Mouse (Mus musculus) fibroblast of lung, adult 2 months (primary cell): ENCODE data around the gene Pdzd7.

Source experiments
- DNase-seq: peaks from one replicate; pipeline ENCODE4 v3.0.0-alpha.2; 2011; ENCODE audit warnings: low read depth

The Pdzd7 gene

DNA sequence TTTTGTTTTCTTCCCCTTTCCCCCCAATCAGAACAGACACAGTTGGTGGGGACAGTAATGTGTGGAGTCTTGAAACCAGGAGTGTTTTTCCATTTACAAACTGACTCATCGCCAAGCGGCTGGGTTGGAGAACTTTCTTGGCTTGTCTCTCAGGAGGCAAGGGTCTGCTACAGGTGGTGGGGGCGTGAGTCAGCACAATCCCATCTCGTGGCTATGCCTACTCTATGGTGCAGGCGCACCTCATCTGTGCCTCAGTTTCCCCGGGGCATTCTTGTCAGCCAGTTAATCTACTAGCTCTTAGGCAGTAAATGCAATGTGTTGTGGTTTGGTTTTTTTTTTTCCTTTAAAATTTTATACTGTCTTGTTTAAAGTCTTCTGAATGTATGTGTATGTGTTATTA, 62.2 kb downstream of the Pdzd7 start:
- no peak for DNase-seq

DNA sequence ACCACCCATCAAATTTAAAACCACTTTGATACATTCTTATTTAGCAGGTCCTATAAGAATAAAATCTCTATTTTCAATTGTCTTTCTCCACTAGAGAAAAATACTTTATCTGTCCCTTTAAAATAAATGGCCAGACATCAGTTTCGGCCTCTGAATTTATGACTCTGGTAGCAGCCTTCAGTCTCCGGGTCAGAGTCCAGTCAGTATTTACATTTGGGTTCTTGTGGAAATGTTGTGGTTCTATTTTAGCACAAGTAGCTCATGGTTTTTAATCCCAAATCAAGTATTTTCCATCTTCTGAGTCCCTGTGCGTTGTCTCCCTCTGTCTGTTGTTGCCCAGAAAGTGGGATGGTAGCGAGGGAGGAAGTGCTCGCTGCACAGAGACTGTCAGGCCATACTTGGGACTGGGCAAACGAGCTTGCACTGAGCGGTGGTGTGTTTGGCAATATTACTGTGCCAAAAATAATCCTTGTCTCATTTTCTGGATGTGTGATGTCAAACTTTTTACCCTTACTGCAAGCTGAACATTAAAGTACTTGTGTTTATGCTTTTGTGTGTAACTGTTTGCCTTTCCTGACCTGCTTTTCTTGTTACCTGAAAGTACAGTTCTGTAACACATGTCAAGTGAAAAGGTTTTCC, 62.9 kb downstream of the Pdzd7 start:
- no peak for DNase-seq

DNA sequence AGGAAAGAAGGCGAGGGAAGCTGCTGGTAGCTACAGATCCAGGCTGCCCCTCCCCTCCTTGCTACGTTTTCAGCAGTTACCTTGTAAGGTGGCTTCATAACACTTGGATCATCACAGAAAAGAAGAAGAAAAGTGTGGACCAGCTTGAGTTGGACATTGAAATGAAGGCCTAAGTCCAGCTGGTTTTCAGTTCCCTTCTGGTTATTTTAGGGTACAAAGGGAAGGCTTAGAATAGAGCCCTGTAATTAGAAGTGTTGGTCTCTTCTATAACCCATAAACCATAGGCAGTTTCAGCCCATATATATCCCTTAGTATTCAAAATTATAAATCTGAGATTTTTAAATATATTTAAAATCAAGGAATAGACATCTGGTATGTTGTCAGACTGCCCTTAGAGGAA, 64.7 kb downstream of the Pdzd7 start:
- DNase-seq: no peak

DNA sequence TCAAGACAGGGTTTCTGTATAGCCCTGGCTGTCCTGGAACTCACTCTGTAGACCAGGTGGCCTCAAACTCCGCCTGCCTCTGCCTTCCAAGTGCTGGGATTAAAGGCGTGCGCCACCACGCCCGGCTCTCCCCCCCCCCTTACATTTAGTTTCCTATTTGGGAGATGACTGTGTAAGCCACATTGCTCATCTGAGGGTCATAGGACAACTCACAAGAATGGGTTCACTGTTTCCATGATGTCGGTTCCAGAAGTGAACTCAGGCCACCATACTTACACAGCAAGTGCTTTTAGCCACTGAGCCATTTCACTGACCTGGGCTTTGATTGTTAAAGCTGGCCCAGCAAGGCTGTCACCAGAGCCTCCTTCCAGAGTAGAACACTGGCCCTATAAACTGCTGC, 68.4 kb downstream of the Pdzd7 start:
- no peak for DNase-seq
